Mouse (Mus musculus) brain, embryonic 14.5 days (tissue): ENCODE data around the gene Grin1.

Source experiments
- CTCF ChIP-seq: fragments of 200-500 bp; IDR thresholded peaks from 2 replicates; pipeline ENCODE4 v1.5.1; 2012; ENCODE audit warnings: inconsistent platforms, mild to moderate bottlenecking, moderate library complexity, borderline replicate concordance; ENCODE audit not compliant: insufficient read depth, insufficient read length; ENCODE audit errors: extremely low read depth
- POLR2A ChIP-seq: fragments of 200-500 bp; IDR thresholded peaks from 2 replicates; pipeline ENCODE4 v1.6.1; 2012; ENCODE audit warnings: mild to moderate bottlenecking, inconsistent platforms, borderline replicate concordance; ENCODE audit not compliant: poor library complexity, insufficient read depth, insufficient read length, severe bottlenecking; ENCODE audit errors: extremely low read depth

- no peak for TF ChIP-seq CTCF
- no peak for TF ChIP-seq POLR2A
Observed at GRCm38 (mm10) chr2:25288734-25289345, 30.1 kb downstream of the Grin1 start.
